Mouse (Mus musculus) midbrain, embryonic 10.5 days (tissue): ENCODE results near the gene Supt6. TPM values are rescaled to one million over a fixed set of nuclear protein-coding genes. Genes with fewer than 3 reads are reported as not detected.

Experiments used
- DNase-seq: peaks from one replicate; pipeline ENCODE4 v3.0.0-alpha.2; 2017; ENCODE audit warnings: low spot score
- H3K27ac ChIP-seq: fragments of 300-500 bp; sonication (generic); replicated peaks from 2 replicates; pipeline ENCODE4 v1.5.1; 2016; ENCODE audit warnings: mild to moderate bottlenecking
- H3K27me3 ChIP-seq: fragments of 300-500 bp; sonication (generic); 2 replicates; pipeline ENCODE4 v1.6.1; 2016; ENCODE audit warnings: low read depth, mild to moderate bottlenecking; ENCODE audit not compliant: poor library complexity, severe bottlenecking
- H3K36me3 ChIP-seq: fragments of 300-500 bp; sonication (generic); 2 replicates; pipeline ENCODE4 v1.6.1; 2016; ENCODE audit warnings: mild to moderate bottlenecking, moderate library complexity
- H3K4me1 ChIP-seq: fragments of 300-500 bp; sonication (generic); 2 replicates; pipeline ENCODE4 v1.6.1; 2016
- H3K4me3 ChIP-seq: fragments of 300-500 bp; sonication (generic); 2 replicates; pipeline ENCODE4 v1.5.1; 2016; ENCODE audit warnings: mild to moderate bottlenecking, moderate library complexity
- H3K9me3 ChIP-seq: fragments of 300-500 bp; sonication (generic); replicated peaks from 2 replicates; pipeline ENCODE4 v1.6.1; 2016; ENCODE audit warnings: mild to moderate bottlenecking
- WGBS: fragments of 180-500 bp; shearing (Covaris S2); methylation state at CpG from one replicate; pipeline ENCODE4 v1.1.7; 2016; 5-methylcytosine and 5-hydroxymethylcytosine counted together
- polyA plus RNA-seq: library from polyadenylated mRNA; unstranded; fragments of >200 nt; fragmentation: Nextera tagmentation; extraction: Ambion mirVana; gene quantifications from 2 replicates; pipeline ENCODE4 v1.2.1, GENCODE M21; 2016

Supt6 gene
- polyA plus RNA-seq, 1 experiment from 2014 or later = 31.9 TPM

GRCm38 (mm10) chr11:78177437-78177836, 68.3 kb downstream of the Supt6 start:
- H3K27me3 ChIP-seq = no peaks in the 10 kb centered on the region
- no peaks in the 10 kb centered on the region for H3K9me3 ChIP-seq
- peaks cover 36% of the 10 kb centered on the region for H3K36me3 ChIP-seq
- peaks cover 69% of the 10 kb centered on the region for H3K4me1 ChIP-seq
- peak overlapping the region; percentile 92 for H3K27ac ChIP-seq
- no peak for DNase-seq
- H3K4me3 ChIP-seq = peak overlapping the region; percentile 73
- under 1% methylated on average over 10 of the region's 10 CpGs for WGBS

GRCm38 (mm10) chr11:78176905-78177331, 68.9 kb downstream of the Supt6 start:
- no peaks in the 10 kb centered on the region for H3K27me3 ChIP-seq
- peak overlapping the region; percentile 92 for H3K27ac ChIP-seq
- H3K36me3 ChIP-seq = peaks cover 31% of the 10 kb centered on the region
- H3K9me3 ChIP-seq = no peaks in the 10 kb centered on the region
- peaks cover 68% of the 10 kb centered on the region for H3K4me1 ChIP-seq
- DNase-seq = no peak
- peak overlapping the region; percentile 73 for H3K4me3 ChIP-seq
- WGBS = 2% methylated on average over 23 of the region's 23 CpGs

GRCm38 (mm10) chr11:78176402-78176862, 69.4 kb downstream of the Supt6 start, which contains the start of the genes Nek8 and Tlcd1:
Nek8 (minus strand) TSS chr11:78176675.
Tlcd1 (plus strand) TSS chr11:78176711.
- Histone ChIP-seq H3K27me3 (no peaks in the 10 kb centered on the region), H3K9me3 (no peaks in the 10 kb centered on the region), H3K4me3 (peak within 1 kb of the TSS; percentile 73), H3K27ac (peak within 1 kb of the TSS; percentile 92), H3K4me1 (peaks cover 66% of the 10 kb centered on the region), H3K36me3 (peaks cover 26% of the 10 kb centered on the region)
- peak; percentile 90 for DNase-seq
- under 1% methylated on average over 32 of the region's 32 CpGs for WGBS

GRCm38 (mm10) chr11:78175771-78176401, 69.9 kb downstream of the Supt6 start:
- peaks cover 20% of the 10 kb centered on the region for H3K36me3 ChIP-seq
- no peaks in the 10 kb centered on the region for H3K27me3 ChIP-seq
- DNase-seq = no peak
- 7% methylated on average over 9 of the region's 10 CpGs for WGBS
- H3K4me1 ChIP-seq = peaks cover 60% of the 10 kb centered on the region
- H3K27ac ChIP-seq = peak overlapping the region; percentile 92
- no peaks in the 10 kb centered on the region for H3K9me3 ChIP-seq
- H3K4me3 ChIP-seq = peak overlapping the region; percentile 73

GRCm38 (mm10) chr11:78174506-78174905, 71.3 kb downstream of the Supt6 start:
- Histone ChIP-seq H3K36me3 (peaks cover 6% of the 10 kb centered on the region), H3K27me3 (no peaks in the 10 kb centered on the region), H3K9me3 (no peaks in the 10 kb centered on the region), H3K27ac (no peak overlapping the region), H3K4me1 (peaks cover 46% of the 10 kb centered on the region), H3K4me3 (no peak overlapping the region)
- DNase-seq = no peak
- 90% methylated on average over 3 of the region's 3 CpGs for WGBS

- H3K27me3 ChIP-seq = 0 out of 2 replicates have a peak, but pooled peaks cover 2% of the 10 kb centered on the region
- WGBS = 89% methylated on average over 19 of the region's 19 CpGs
Observed at GRCm38 (mm10) chr11:78172748-78173383, 72.9 kb downstream of the Supt6 start.

GRCm38 (mm10) chr11:78172034-78172747, 73.6 kb downstream of the Supt6 start:
- DNase-seq = no peak
- 77% methylated on average over 16 of the region's 16 CpGs for WGBS

More at GRCm38 (mm10) chr11:78172748-78173383, 72.9 kb downstream of the Supt6 start:
- Histone ChIP-seq H3K4me1 (peaks cover 33% of the 10 kb centered on the region), H3K9me3 (no peaks in the 10 kb centered on the region), H3K4me3 (no peak overlapping the region), H3K36me3 (no peaks in the 10 kb centered on the region), H3K27ac (no peak overlapping the region)
- DNase-seq = no peak

GRCm38 (mm10) chr11:78171328-78171727, 74.5 kb downstream of the Supt6 start:
- Histone ChIP-seq H3K36me3 (no peaks in the 10 kb centered on the region), H3K27me3 (peaks cover 18% of the 10 kb centered on the region; the same call in 1 of the 2 replicates), H3K27ac (no peak overlapping the region), H3K9me3 (no peaks in the 10 kb centered on the region), H3K4me1 (peaks cover 25% of the 10 kb centered on the region), H3K4me3 (no peak overlapping the region)
- 67% methylated on average over 4 of the region's 4 CpGs for WGBS
- no peak for DNase-seq

More at GRCm38 (mm10) chr11:78172034-78172747, 73.6 kb downstream of the Supt6 start:
- Histone ChIP-seq H3K27ac (no peak overlapping the region), H3K36me3 (no peaks in the 10 kb centered on the region), H3K4me3 (no peak overlapping the region), H3K9me3 (no peaks in the 10 kb centered on the region), H3K4me1 (peaks cover 28% of the 10 kb centered on the region), H3K27me3 (peaks cover 9% of the 10 kb centered on the region; the same call in 1 of the 2 replicates)

- Histone ChIP-seq H3K9me3 (no peaks in the 10 kb centered on the region), H3K4me1 (peaks cover 28% of the 10 kb centered on the region), H3K27me3 (peaks cover 22% of the 10 kb centered on the region; the same call in 1 of the 2 replicates), H3K27ac (no peak overlapping the region), H3K4me3 (no peak overlapping the region), H3K36me3 (no peaks in the 10 kb centered on the region)
- DNase-seq = no peak
- WGBS = 94% methylated on average over 15 of the region's 15 CpGs
Observed at GRCm38 (mm10) chr11:78170306-78170705, 75.5 kb downstream of the Supt6 start.

- WGBS = 62% methylated on average over 19 of the region's 19 CpGs
- Histone ChIP-seq H3K4me3 (no peak overlapping the region), H3K27ac (no peak overlapping the region), H3K4me1 (peaks cover 33% of the 10 kb centered on the region), H3K36me3 (no peaks in the 10 kb centered on the region), H3K27me3 (peaks cover 22% of the 10 kb centered on the region; the same call in 1 of the 2 replicates), H3K9me3 (no peaks in the 10 kb centered on the region)
- DNase-seq = no peak
Observed at GRCm38 (mm10) chr11:78168541-78169468, 77.0 kb downstream of the Supt6 start.

GRCm38 (mm10) chr11:78167257-78167959, 78.4 kb downstream of the Supt6 start:
- no peak overlapping the region for H3K27ac ChIP-seq

More at GRCm38 (mm10) chr11:78167257-78167959, 78.4 kb downstream of the Supt6 start:
- DNase-seq = no peak
- no peaks in the 10 kb centered on the region for H3K9me3 ChIP-seq
- H3K36me3 ChIP-seq = peaks cover 13% of the 10 kb centered on the region
- no peak overlapping the region for H3K4me3 ChIP-seq
- peaks cover 47% of the 10 kb centered on the region for H3K4me1 ChIP-seq
- 84% methylated on average over 14 of the region's 14 CpGs for WGBS
- peaks cover 22% of the 10 kb centered on the region; the same call in 1 of the 2 replicates for H3K27me3 ChIP-seq
